Mouse (Mus musculus): ENCODE results near the gene Ppp1cc. TPM values are rescaled to one million over a fixed set of nuclear protein-coding genes. Genes with fewer than 3 reads are reported as not detected.

Ppp1cc gene
- polyA plus RNA-seq, 1 experiment = 458 TPM

DNA sequence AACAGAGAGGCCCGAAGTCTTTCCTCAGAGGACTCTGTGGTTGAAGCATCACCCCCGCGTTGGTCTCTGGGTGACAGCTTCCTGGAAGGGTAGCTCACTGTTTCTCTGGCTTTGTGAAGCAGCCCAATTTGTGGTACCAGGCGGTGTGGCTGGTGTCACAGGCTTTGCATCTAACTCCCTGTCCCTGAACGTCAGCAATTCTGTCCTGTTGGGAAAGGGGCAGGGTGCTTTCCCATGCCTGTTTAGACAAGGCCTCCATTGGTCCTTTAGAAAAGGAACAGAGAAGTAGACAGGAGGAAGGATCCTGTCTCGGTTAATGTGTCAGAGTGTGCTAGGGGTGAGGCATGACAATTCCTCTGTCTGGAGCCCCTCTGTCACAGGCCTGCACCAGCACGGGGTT, 60.9 kb downstream of the Ppp1cc start:
- Histone ChIP-seq H3K4me3 (ENCODE audit: low read depth, low read length) (no peak overlapping the region), H3K27ac (ENCODE audit: insufficient read depth, low read length) (no peak overlapping the region), H3K9me3 (replicated peaks; ENCODE audit: control insufficient read depth, insufficient read depth, low read length, poor library complexity, severe bottlenecking) (no peaks in the 10 kb centered on the region), H3K9ac (ENCODE audit: low read depth, poor library complexity, severe bottlenecking) (no peak overlapping the region), H3K4me1 (ENCODE audit: control insufficient read depth, insufficient read depth, low read length) (no peaks in the 10 kb centered on the region), H3K36me3 (ENCODE audit: control insufficient read depth, insufficient read depth, low read length, poor library complexity, severe bottlenecking) (no peaks in the 10 kb centered on the region), H3K27me3 (ENCODE audit: control insufficient read depth, insufficient read depth, low read length, poor library complexity, severe bottlenecking) (no peaks in the 10 kb centered on the region)
- TF ChIP-seq EP300 (IDR thresholded peaks at IDR 0.05; ENCODE audit: insufficient read depth, low read depth, low read length) (no peak), POLR2A (IDR thresholded peaks at IDR 0.05; ENCODE audit: insufficient read depth, low read length) (no peak), CTCF (IDR thresholded peaks at IDR 0.05; ENCODE audit: low read depth, low read length) (no peak)

DNA sequence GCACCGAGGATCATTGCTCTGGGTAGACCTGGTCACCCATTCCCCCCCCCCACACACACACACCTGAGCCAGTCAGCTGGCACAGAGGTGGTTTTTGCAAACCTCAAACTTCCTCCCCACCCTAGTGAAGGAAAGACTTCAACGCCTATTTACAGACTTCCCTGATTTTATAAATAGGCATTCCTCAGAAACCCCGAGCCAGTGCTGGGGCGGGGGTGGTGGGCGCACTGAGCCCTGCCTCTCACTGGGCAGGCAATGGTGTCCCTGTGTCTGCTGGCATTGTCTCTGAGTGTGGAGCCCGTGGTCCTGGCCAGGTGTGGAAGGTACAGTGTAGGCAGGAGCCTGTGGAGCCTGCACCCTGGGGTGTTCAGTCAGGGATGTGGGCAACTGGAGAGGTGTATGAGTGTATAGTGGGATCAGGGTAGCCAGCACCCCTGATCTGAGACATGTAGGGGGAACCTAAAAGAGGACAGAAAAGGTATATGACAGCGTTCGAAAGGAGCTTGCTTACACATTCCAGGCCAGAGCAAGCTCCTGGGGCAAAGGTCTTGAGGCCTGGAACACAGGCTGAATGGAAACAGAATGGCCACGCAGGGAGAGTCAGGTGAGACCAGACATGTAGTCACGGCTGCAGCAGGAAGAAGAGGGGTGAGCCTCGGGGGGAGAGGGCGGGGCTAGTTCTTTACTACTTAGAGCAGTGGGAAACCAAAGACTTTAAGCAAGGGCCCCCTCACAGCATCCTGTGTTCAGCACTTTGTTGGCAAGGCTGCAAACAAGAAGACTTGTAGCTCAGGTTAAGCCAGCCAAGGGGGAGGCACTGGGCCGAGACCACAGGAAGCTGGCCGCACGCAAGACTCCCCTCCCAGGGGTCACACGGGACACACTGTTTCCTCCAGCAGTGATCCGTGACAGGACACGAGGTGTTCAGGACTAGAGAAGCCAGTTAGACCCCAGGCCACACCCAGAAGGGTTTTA, 61.9 kb downstream of the Ppp1cc start:
- Histone ChIP-seq H3K9me3 (replicated peaks; ENCODE audit: control insufficient read depth, insufficient read depth, low read length, poor library complexity, severe bottlenecking) (no peaks in the 10 kb centered on the region), H3K4me3 (ENCODE audit: low read depth, low read length) (no peak overlapping the region), H3K27me3 (ENCODE audit: control insufficient read depth, insufficient read depth, low read length, poor library complexity, severe bottlenecking) (no peaks in the 10 kb centered on the region), H3K9ac (ENCODE audit: low read depth, poor library complexity, severe bottlenecking) (no peak overlapping the region), H3K4me1 (ENCODE audit: control insufficient read depth, insufficient read depth, low read length) (peaks cover under 1% of the 10 kb centered on the region), H3K36me3 (ENCODE audit: control insufficient read depth, insufficient read depth, low read length, poor library complexity, severe bottlenecking) (no peaks in the 10 kb centered on the region), H3K27ac (ENCODE audit: insufficient read depth, low read length) (no peak overlapping the region)
- TF ChIP-seq CTCF (IDR thresholded peaks at IDR 0.05; ENCODE audit: low read depth, low read length) = no peak
- TF ChIP-seq EP300 (IDR thresholded peaks at IDR 0.05; ENCODE audit: insufficient read depth, low read depth, low read length) = no peak
- TF ChIP-seq POLR2A (IDR thresholded peaks at IDR 0.05; ENCODE audit: insufficient read depth, low read length) = no peak

DNA sequence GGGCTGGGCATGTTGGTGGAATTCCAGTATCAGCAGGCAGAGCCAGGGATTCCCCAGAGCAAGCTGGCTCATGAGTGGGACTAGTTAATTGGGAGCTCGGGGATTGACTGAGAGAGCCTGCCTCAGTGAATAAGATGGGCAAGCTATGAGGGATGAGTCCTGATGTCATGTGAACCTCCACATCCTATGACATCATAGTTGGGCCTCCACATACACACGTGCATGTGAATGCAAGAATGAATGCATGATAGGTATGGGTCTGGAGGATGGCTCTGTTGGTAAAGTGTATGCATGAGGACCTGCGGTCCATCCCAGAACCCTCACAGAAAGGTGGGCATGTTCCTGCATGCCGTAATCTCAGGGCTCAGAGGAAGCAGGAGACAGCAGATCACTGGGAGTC, 63.0 kb downstream of the Ppp1cc start:
- Histone ChIP-seq H3K27me3 (ENCODE audit: control insufficient read depth, insufficient read depth, low read length, poor library complexity, severe bottlenecking) (no peaks in the 10 kb centered on the region), H3K9me3 (replicated peaks; ENCODE audit: control insufficient read depth, insufficient read depth, low read length, poor library complexity, severe bottlenecking) (no peaks in the 10 kb centered on the region), H3K4me3 (ENCODE audit: low read depth, low read length) (no peak overlapping the region), H3K9ac (ENCODE audit: low read depth, poor library complexity, severe bottlenecking) (no peak overlapping the region), H3K27ac (ENCODE audit: insufficient read depth, low read length) (no peak overlapping the region), H3K4me1 (ENCODE audit: control insufficient read depth, insufficient read depth, low read length) (peaks cover 2% of the 10 kb centered on the region), H3K36me3 (ENCODE audit: control insufficient read depth, insufficient read depth, low read length, poor library complexity, severe bottlenecking) (no peaks in the 10 kb centered on the region)
- TF ChIP-seq POLR2A (IDR thresholded peaks at IDR 0.05; ENCODE audit: insufficient read depth, low read length) (no peak), EP300 (IDR thresholded peaks at IDR 0.05; ENCODE audit: insufficient read depth, low read depth, low read length) (no peak), CTCF (IDR thresholded peaks at IDR 0.05; ENCODE audit: low read depth, low read length) (no peak)

DNA sequence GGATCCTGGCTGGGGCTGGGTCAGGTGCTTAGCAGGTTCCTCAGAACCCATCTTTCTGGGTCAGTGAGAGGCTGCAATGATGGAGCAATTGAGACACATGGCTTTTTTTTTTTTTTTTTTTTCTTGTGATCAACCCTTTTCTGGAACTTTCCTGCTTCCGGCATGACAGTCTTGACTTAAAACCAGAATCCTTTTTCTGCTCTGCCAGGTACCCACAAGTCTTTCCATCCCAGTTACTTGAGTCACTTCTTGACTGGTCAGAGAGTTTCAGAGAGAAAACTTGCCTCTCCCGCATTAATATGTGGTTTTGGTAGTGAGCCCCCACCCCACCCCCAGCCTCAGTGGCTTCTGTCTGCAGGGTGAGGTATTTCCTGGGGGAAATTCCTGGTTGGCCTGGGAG, 66.2 kb downstream of the Ppp1cc start:
- H3K27ac ChIP-seq (ENCODE audit: insufficient read depth, low read length) = no peak overlapping the region
- H3K36me3 ChIP-seq (ENCODE audit: control insufficient read depth, insufficient read depth, low read length, poor library complexity, severe bottlenecking) = no peaks in the 10 kb centered on the region
- no peaks in the 10 kb centered on the region for H3K9me3 ChIP-seq (replicated peaks; ENCODE audit: control insufficient read depth, insufficient read depth, low read length, poor library complexity, severe bottlenecking)
- peaks cover 2% of the 10 kb centered on the region for H3K4me1 ChIP-seq (ENCODE audit: control insufficient read depth, insufficient read depth, low read length)
- H3K4me3 ChIP-seq (ENCODE audit: low read depth, low read length) = no peak overlapping the region
- H3K27me3 ChIP-seq (ENCODE audit: control insufficient read depth, insufficient read depth, low read length, poor library complexity, severe bottlenecking) = no peaks in the 10 kb centered on the region
- no peak overlapping the region for H3K9ac ChIP-seq (ENCODE audit: low read depth, poor library complexity, severe bottlenecking)
- no peak for TF ChIP-seq EP300 (IDR thresholded peaks at IDR 0.05; ENCODE audit: insufficient read depth, low read depth, low read length)
- no peak for TF ChIP-seq CTCF (IDR thresholded peaks at IDR 0.05; ENCODE audit: low read depth, low read length)
- no peak for TF ChIP-seq POLR2A (IDR thresholded peaks at IDR 0.05; ENCODE audit: insufficient read depth, low read length)

Other genes starting within 250 kb of the Ppp1cc start
- 2.9 and 3.6 TPM in 2 replicates for gene Cux2, start 108.2 kb upstream of the Ppp1cc start, polyA plus RNA-seq (2011; ENCODE audit: insufficient read depth, insufficient read length, low read depth, missing spikeins)
- not detected in 2 replicates for gene Myl2, start 57.3 kb upstream of the Ppp1cc start, polyA plus RNA-seq (2011; ENCODE audit: insufficient read depth, insufficient read length, low read depth, missing spikeins)
- gene Ccdc63, start 17.5 kb upstream of the Ppp1cc start, polyA plus RNA-seq (2011; ENCODE audit: insufficient read depth, insufficient read length, low read depth, missing spikeins) = 2.4 and 3.0 TPM in 2 replicates
- gene Hvcn1, start 48.5 kb downstream of the Ppp1cc start, polyA plus RNA-seq (2011; ENCODE audit: insufficient read depth, insufficient read length, low read depth, missing spikeins) = 10.6 and 11.8 TPM in 2 replicates
- gene Tctn1, start 106.2 kb downstream of the Ppp1cc start, polyA plus RNA-seq (2011; ENCODE audit: insufficient read depth, insufficient read length, low read depth, missing spikeins) = 18.3 and 21.7 TPM in 2 replicates
- gene Pptc7, start 126.1 kb downstream of the Ppp1cc start, polyA plus RNA-seq (2011; ENCODE audit: insufficient read depth, insufficient read length, low read depth, missing spikeins) = 18.7 and 20.7 TPM in 2 replicates
- gene Rad9b, start 196.0 kb downstream of the Ppp1cc start, polyA plus RNA-seq (2011; ENCODE audit: insufficient read depth, insufficient read length, low read depth, missing spikeins) = 17.7 and 19.7 TPM in 2 replicates
- 99.0 and 105 TPM in 2 replicates for gene Vps29, start 196.1 kb downstream of the Ppp1cc start, polyA plus RNA-seq (2011; ENCODE audit: insufficient read depth, insufficient read length, low read depth, missing spikeins)
- gene Gpn3, start 213.6 kb downstream of the Ppp1cc start, polyA plus RNA-seq (2011; ENCODE audit: insufficient read depth, insufficient read length, low read depth, missing spikeins) = 69.3 and 71.9 TPM in 2 replicates
- 57.0 and 58.5 TPM in 2 replicates for gene Fam216a, start 214.1 kb downstream of the Ppp1cc start, polyA plus RNA-seq (2011; ENCODE audit: insufficient read depth, insufficient read length, low read depth, missing spikeins)
- gene Arpc3, start 233.6 kb downstream of the Ppp1cc start, polyA plus RNA-seq (2011; ENCODE audit: insufficient read depth, insufficient read length, low read depth, missing spikeins) = 289 and 303 TPM in 2 replicates